Mouse (Mus musculus) embryonic facial prominence, embryonic 14.5 days (tissue): ENCODE measurements around the gene Mllt6. TPM values are rescaled to one million over a fixed set of nuclear protein-coding genes. Genes with fewer than 3 reads are reported as not detected.
"Not testable (repeated sequence)": the region's sequence is repeated elsewhere in the genome, so short reads cannot be mapped to it uniquely, and the experiment has no call there.

Experiments
- ATAC-seq: fragments of 200-750 bp; cut with Nextera tagmentation; 2 replicates; pipeline ENCODE4 v1.8.0; 2017; ENCODE audit warnings: low read depth, moderate number of reproducible peaks, moderate TSS enrichment
- DNase-seq: peaks from one replicate; pipeline ENCODE4 v3.0.0-alpha.2; 2015; ENCODE audit warnings: low spot score
- H3K27ac ChIP-seq: fragments of 300-500 bp; sonication (generic); replicated peaks from 2 replicates; pipeline ENCODE4 v1.5.1; 2014; ENCODE audit warnings: low read depth, mild to moderate bottlenecking, low read length, moderate library complexity
- H3K27me3 ChIP-seq: fragments of 300-500 bp; sonication (generic); replicated peaks from 2 replicates; pipeline ENCODE4 v1.6.1; 2014; ENCODE audit warnings: low read length; ENCODE audit not compliant: control insufficient read depth, insufficient read depth
- H3K36me3 ChIP-seq: fragments of 300-500 bp; sonication (generic); 2 replicates; pipeline ENCODE4 v1.6.1; 2014; ENCODE audit warnings: low read length, mixed read lengths; ENCODE audit not compliant: control insufficient read depth, insufficient read depth
- H3K4me1 ChIP-seq: fragments of 300-500 bp; sonication (generic); 2 replicates; pipeline ENCODE4 v1.6.1; 2014; ENCODE audit warnings: antibody characterized with exemption, low read length; ENCODE audit not compliant: control insufficient read depth, insufficient read depth
- H3K4me2 ChIP-seq: fragments of 300-500 bp; sonication (generic); 2 replicates; pipeline ENCODE4 v1.6.1; 2014; ENCODE audit warnings: low read depth, mild to moderate bottlenecking, low read length, moderate library complexity, mixed read lengths
- H3K4me3 ChIP-seq: fragments of 300-500 bp; sonication (generic); 2 replicates; pipeline ENCODE4 v1.5.1; 2014; ENCODE audit warnings: low read depth, mild to moderate bottlenecking, low read length
- H3K9ac ChIP-seq: fragments of 300-500 bp; sonication (generic); 2 replicates; pipeline ENCODE4 v1.6.1; 2014; ENCODE audit warnings: low read depth, mild to moderate bottlenecking, low read length, moderate library complexity, mixed read lengths
- H3K9me3 ChIP-seq: fragments of 300-500 bp; sonication (generic); 2 replicates; pipeline ENCODE4 v1.6.1; 2016; ENCODE audit warnings: low read length; ENCODE audit not compliant: control insufficient read depth
- WGBS: fragments of 180-500 bp; shearing (Covaris S2); extraction: QIAGEN DNeasy Blood & Tissue Kit; methylation state at CpG from one replicate; pipeline ENCODE4 v1.1.7; 2014; 5-methylcytosine and 5-hydroxymethylcytosine counted together
- polyA plus RNA-seq: library from polyadenylated mRNA; unstranded; fragments of >200 nt; fragmentation: Nextera tagmentation; extraction: Ambion mirVana; gene quantifications from 2 replicates; pipeline ENCODE4 v1.2.1, GENCODE M21; 2014

Gene Mllt6
- polyA plus RNA-seq, 1 experiment from 2014 or later = 3.5 TPM

GRCm38 (mm10) chr11:97635468-97636019 lies 27.7 kb upstream of the Mllt6 start:
- H3K9me3 ChIP-seq = no peaks in the 10 kb centered on the region
- no peak overlapping the region for H3K4me2 ChIP-seq
- no peak overlapping the region for H3K27ac ChIP-seq
- H3K4me1 ChIP-seq = no peaks in the 10 kb centered on the region
- no peak overlapping the region for H3K9ac ChIP-seq
- no peaks in the 10 kb centered on the region for H3K36me3 ChIP-seq
- DNase-seq (no peak), ATAC-seq (no peak)
- H3K27me3 ChIP-seq = peaks cover 13% of the 10 kb centered on the region
- 81% methylated on average over 11 of the region's 11 CpGs for WGBS
- H3K4me3 ChIP-seq = no peak overlapping the region

GRCm38 (mm10) chr11:97641668-97642067 lies 21.5 kb upstream of the Mllt6 start:
- Histone ChIP-seq H3K27ac (no peak overlapping the region), H3K4me3 (no peak overlapping the region), H3K9me3 (no peaks in the 10 kb centered on the region), H3K27me3 (no peaks in the 10 kb centered on the region), H3K36me3 (no peaks in the 10 kb centered on the region), H3K9ac (no peak overlapping the region), H3K4me2 (no peak overlapping the region), H3K4me1 (no peaks in the 10 kb centered on the region)
- ATAC-seq (no peak), DNase-seq (no peak)
- WGBS = 50% methylated on average over 8 of the region's 8 CpGs

- WGBS = 46% methylated on average over 2 of the region's 2 CpGs
- no peaks in the 10 kb centered on the region for H3K4me1 ChIP-seq
- H3K9me3 ChIP-seq = no peaks in the 10 kb centered on the region
- H3K9ac ChIP-seq = no peak overlapping the region
- no peaks in the 10 kb centered on the region for H3K36me3 ChIP-seq
- H3K4me3 ChIP-seq = no peak overlapping the region
- H3K27ac ChIP-seq = no peak overlapping the region
- DNase-seq (no peak), ATAC-seq (no peak)
- H3K27me3 ChIP-seq = no peaks in the 10 kb centered on the region
- no peak overlapping the region for H3K4me2 ChIP-seq
Measured at GRCm38 (mm10) chr11:97642746-97643145, 20.5 kb upstream of the Mllt6 start.

GRCm38 (mm10) chr11:97643380-97644055 lies 19.7 kb upstream of the Mllt6 start:
- 78% methylated on average over 8 of the region's 8 CpGs for WGBS
- no peaks in the 10 kb centered on the region for H3K27me3 ChIP-seq
- H3K4me2 ChIP-seq = no peak overlapping the region
- no peaks in the 10 kb centered on the region for H3K4me1 ChIP-seq
- no peaks in the 10 kb centered on the region for H3K9me3 ChIP-seq
- DNase-seq (no peak), ATAC-seq (no peak)
- H3K9ac ChIP-seq = no peak overlapping the region
- H3K4me3 ChIP-seq = no peak overlapping the region
- no peak overlapping the region for H3K27ac ChIP-seq
- no peaks in the 10 kb centered on the region for H3K36me3 ChIP-seq

- Histone ChIP-seq H3K27ac (no peak overlapping the region), H3K4me2 (no peak overlapping the region), H3K4me1 (no peaks in the 10 kb centered on the region), H3K9ac (no peak overlapping the region), H3K36me3 (no peaks in the 10 kb centered on the region), H3K4me3 (no peak overlapping the region), H3K9me3 (no peaks in the 10 kb centered on the region), H3K27me3 (no peaks in the 10 kb centered on the region)
- 0 out of 2 replicates have a peak, but pooled peaks have one; percentile 30 for ATAC-seq
- DNase-seq = peak; percentile 63
- WGBS = 4% methylated on average over 6 of the region's 6 CpGs
Measured at GRCm38 (mm10) chr11:97644834-97645233, 18.4 kb upstream of the Mllt6 start.

GRCm38 (mm10) chr11:97648541-97648940 lies 14.7 kb upstream of the Mllt6 start:
- not testable (repeated sequence) for H3K9ac ChIP-seq, H3K4me2 ChIP-seq, ATAC-seq, H3K36me3 ChIP-seq, H3K9me3 ChIP-seq, H3K4me1 ChIP-seq, H3K4me3 ChIP-seq, H3K27me3 ChIP-seq, H3K27ac ChIP-seq, DNase-seq
- 79% methylated on average over 4 of the region's 4 CpGs for WGBS

- H3K9ac ChIP-seq = no peak overlapping the region
- H3K4me3 ChIP-seq = no peak overlapping the region
Measured at GRCm38 (mm10) chr11:97650341-97650740, 12.9 kb upstream of the Mllt6 start.

GRCm38 (mm10) chr11:97653376-97653775 lies 9.8 kb upstream of the Mllt6 start:
- not testable (repeated sequence) for H3K4me3 ChIP-seq, H3K9ac ChIP-seq, H3K36me3 ChIP-seq, H3K4me1 ChIP-seq, H3K27me3 ChIP-seq, H3K4me2 ChIP-seq, H3K9me3 ChIP-seq, DNase-seq, ATAC-seq, H3K27ac ChIP-seq
- 94% methylated on average over 11 of the region's 11 CpGs for WGBS

More at GRCm38 (mm10) chr11:97650341-97650740, 12.9 kb upstream of the Mllt6 start:
- no peak for DNase-seq
- no peaks in the 10 kb centered on the region for H3K36me3 ChIP-seq
- 42% methylated on average over 5 of the region's 5 CpGs for WGBS
- H3K4me2 ChIP-seq = no peak overlapping the region
- H3K27me3 ChIP-seq = no peaks in the 10 kb centered on the region
- ATAC-seq = no peak
- no peaks in the 10 kb centered on the region for H3K4me1 ChIP-seq
- H3K9me3 ChIP-seq = no peaks in the 10 kb centered on the region
- no peak overlapping the region for H3K27ac ChIP-seq

- Histone ChIP-seq H3K36me3 (no peaks in the 10 kb centered on the region), H3K27me3 (no peaks in the 10 kb centered on the region), H3K9ac (no peak overlapping the region), H3K4me3 (no peak overlapping the region), H3K4me1 (peaks cover 3% of the 10 kb centered on the region; the same call in 1 of the 2 replicates), H3K4me2 (no peak overlapping the region), H3K9me3 (no peaks in the 10 kb centered on the region), H3K27ac (no peak overlapping the region)
- no peak for ATAC-seq
- no peak for DNase-seq
- WGBS = 91% methylated on average over 2 of the region's 2 CpGs
Measured at GRCm38 (mm10) chr11:97654210-97654609, 9.0 kb upstream of the Mllt6 start.
